Mouse (Mus musculus) gastrocnemius, adult 8-10 months (tissue): ENCODE data around the gene Tmem131. TPM values are rescaled to one million over a fixed set of nuclear protein-coding genes. Genes with fewer than 3 reads are reported as not detected.

Experiments
- total RNA-seq, 4 experiments: library from RNA; stranded (reverse); gene quantifications; 2 replicates each; pipeline ENCODE4 v1.2.4; 2022

Gene Tmem131
- total RNA-seq, 4 experiments from 2014 or later = 22.6 to 28.6 (median 27.4) TPM

Other genes starting within 250 kb of the Tmem131 start
- under 1 TPM in 3 of 4 experiments, not detected in 1; 0.65 to 0.75 (median 0.70) TPM for gene 4933424G06Rik, start 233.5 kb downstream of the Tmem131 start, total RNA-seq
- gene Actr1b, start 229.2 kb downstream of the Tmem131 start, total RNA-seq = 100 to 1,000 TPM; 141 to 162 (median 147) TPM
- gene Zap70, start 181.9 kb downstream of the Tmem131 start, total RNA-seq = under 1 TPM in 2 of 4 experiments, not detected in 2; 0.27 to 0.31 TPM
- gene Vwa3b, start 82.9 kb upstream of the Tmem131 start, total RNA-seq = 10 to 100 TPM; 51.2 to 88.8 (median 83.3) TPM